Mouse (Mus musculus): ENCODE data around the gene Dera.

Dera gene

DNA sequence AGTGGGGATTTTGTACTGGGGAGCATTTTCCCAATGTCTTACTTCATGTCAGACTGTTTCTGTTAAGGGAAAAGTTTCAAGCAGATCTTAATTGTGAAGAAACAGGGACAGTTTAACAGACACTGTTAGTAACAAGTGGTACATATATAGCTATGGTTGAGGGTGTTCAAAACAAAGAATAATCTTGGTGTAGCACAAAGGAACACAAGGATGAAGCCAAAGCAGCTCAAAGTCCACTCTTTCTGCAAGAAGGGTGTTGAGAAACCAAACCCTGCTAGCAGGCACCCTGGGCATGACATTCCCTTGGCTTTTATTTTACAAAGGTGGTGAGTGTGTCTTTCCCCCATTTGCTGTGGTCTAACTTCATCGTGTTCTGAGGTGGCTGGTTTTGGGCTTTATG is 3.5 kb downstream of the Dera start:
- no peak for DNase-seq (ENCODE audit: low spot score)

DNA sequence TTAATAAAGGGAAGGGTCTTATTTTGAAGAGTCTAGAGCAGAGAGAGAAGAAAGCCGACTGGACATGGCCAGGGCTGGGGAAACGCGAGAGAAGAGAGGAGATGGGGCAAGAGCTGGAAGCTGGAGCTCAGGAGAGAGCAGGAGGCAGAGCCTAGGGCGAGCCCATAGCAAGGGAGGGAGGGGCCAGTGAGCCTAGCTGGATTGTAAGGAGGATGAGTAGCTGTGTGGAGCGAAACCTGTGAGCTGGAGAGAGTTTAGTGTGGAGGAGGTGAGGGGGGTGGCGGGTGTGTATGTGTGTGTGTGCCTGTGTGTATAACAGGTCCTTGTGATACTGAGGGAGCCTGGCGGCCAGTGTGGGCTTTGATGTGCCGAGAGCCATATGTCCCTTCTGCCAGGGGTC is 5.3 kb downstream of the Dera start:
- DNase-seq (ENCODE audit: low spot score) = no peak

DNA sequence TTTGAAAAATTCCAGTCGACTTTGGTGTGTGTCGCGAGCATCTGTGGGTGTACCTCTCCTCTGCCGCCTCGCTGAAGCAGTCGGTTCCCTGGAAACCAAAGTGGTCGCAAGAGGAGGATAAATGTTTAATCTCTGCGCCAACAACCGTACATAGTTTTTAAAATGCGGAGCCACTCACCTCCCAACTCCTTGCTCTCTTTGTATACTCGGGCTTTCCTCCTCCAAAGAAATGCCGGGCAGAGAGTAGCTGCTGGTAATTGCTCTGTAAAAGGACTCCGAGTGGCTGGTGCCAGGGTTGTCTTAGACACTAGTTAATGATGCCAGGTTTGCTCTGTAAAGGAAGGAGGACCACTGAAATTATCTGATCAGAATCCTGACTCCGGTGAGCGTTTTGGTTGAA is 6.6 kb downstream of the Dera start:
- no peak for DNase-seq (ENCODE audit: low spot score)

DNA sequence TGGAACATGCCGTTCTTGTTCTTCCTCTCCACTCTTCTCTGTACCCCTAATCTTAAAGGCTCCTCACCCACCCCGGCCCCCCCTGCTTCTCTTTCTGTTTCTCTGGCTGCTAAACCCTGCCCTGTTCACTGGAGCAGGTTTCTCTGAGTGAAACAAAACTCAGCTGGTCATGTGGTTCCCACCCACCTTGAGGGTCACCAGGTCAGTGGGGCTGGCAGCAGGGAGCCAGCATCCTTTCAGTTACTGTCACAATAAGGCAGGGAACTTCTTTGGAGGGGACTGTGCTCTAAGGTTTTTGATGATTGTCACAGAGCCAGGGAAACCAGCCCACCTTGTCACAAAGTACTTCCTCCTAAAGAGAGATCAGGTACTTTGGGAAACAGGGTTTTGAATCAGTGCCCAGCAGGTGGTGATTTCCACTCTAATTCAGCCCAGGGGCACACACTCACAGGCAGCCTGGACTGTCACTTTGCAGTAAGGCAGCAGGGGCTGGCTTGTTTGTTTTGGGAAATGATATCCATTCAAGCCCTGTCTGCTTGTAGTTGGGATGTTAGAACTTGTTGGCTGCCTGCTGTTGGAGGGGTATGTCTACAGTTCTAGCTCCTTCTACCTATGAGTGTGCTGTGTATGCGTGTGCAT is 10.3 kb downstream of the Dera start:
- DNase-seq (ENCODE audit: low spot score) = no peak

DNA sequence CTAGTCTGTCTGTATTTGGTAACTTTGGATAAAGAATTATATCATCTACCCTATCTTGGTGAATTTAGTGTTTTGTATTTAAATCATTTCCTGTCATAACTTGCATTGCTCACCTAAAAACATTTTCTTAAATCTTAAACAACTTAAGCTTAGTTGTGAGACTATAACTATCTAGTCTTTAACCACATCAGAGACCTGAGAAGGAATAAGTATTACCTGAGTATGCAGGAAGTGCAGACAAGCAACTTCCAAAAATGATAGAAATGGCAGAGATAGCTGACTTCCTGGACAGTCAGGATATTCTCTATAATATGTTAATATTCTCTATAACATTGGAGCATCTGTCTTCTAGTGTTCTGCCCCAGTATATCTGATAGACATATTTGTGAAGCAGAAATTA is 11.8 kb downstream of the Dera start:
- DNase-seq (ENCODE audit: low spot score) = no peak

DNA sequence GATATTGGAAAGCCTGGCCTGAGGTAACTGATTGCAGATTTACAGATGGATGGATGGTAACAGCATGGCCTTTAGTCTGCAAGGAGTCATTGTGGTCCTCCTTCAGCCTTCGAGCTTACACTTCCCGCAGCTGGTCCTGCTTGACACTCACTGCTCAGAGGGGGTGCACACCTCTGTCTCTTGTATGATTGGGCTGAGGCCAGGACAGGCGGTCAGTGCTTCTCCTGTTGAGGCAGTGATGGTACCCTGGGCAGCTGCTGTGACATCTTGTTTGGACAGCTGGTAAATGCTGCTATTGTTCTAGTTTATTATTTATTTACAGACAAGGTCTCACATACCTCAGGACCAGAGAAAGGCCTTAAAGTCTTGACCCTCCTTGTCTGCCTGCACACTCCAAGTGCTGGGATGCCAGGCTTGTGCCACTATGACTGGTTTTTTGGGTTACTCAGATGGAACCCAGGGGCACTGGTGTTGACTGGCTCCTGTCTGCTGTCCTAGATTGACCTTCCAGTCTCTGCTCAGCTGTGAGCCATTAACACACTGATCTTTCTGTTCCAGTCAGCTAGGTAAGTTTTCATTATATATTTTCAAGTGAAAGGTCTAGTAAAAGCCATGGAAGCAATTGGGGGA is 17.4 kb downstream of the Dera start:
- DNase-seq (ENCODE audit: low spot score) = no peak

DNA sequence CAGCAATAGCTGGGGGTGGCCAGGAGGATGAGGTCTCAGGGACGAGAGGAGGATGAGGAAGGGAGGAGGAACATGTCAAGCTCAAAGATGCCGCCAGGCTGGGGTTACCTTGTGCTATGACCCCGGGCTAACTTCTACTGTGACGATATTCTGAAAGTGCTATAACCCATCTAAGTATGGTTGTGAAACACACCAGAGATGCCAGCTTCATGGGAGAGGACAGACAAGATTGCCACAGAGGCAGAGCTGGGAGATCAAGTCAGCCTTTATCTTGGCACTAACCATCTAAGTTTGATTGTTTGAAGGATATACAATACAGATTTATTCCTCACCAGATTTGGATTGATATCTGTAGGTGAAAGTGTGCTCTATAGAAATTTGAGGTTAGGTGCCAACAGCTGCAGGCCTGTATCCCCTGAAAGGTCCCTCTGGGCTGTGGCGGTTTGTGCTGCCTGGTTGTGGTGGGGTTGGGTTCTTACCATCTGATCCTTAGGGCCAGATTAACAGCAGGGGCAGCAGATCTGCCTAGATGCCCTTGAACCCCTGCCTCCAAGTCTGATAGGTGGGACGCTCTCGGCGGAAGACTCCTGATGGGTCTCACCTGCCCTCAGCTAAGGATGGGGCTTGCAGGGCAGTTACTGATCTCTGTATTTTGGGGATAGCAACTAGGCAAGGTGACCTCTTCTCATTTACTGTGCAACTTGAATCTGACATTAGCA is 18.7 kb downstream of the Dera start:
- no peak for DNase-seq (ENCODE audit: low spot score)

DNA sequence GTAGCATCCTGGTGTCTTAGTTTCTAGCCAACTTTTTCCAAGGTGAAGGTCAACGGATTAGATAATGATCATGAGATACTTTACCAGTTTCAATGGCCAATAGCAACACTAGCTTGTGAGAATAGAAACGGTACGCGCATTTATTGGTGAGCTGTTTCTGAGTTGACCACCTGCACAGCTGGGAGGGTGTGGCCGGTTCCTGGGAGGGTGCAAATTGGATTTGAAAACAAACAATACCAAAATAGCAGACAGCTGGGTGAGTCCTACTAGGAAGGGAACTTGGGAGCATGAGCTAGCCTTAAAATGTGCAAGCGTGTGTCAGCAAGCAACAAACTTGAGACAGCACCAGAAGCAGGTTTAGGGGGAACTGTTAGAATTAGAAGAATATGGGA is 19.3 kb downstream of the Dera start:
- no peak for DNase-seq (ENCODE audit: low spot score)

DNA sequence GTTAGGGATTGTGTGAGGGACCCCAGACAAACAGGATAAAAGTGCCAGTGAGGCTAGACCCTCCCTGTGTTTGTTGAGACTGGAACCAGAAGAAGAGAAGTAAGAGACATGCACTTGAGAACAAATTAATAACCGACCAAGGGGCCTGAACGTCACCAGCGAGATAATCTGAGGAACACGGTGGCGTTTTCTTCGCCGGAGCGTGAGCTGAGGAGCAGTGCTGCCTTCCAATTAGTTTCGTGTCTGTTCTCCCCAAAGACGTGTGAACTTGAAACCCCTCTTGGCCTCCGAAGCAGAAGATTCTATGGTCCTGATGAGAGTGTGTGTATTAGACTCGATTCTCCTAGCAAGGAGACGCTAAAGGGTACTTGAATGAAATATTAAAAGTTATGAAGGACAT is 19.8 kb downstream of the Dera start:
- DNase-seq (ENCODE audit: low spot score) = no peak

DNA sequence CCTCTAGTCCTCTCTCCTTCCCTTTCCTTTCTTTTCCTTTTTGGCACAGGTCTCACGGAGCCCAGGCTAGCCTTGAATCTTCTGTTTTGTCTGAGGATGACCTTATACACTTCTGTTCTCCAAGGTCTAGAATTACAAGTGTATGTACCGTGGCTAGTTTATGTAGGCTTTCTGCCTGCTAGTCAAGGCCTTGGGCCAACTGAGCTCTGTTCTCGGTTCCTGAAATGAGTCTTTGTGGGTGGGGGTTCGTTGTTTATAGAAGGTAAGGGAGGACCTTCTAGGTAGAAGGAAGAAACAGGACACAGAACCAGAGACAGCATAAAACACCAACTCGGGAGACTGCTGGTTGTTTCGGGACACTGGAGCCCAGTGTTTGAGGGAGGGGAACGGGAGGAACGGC is 20.8 kb downstream of the Dera start:
- no peak for DNase-seq (ENCODE audit: low spot score)

DNA sequence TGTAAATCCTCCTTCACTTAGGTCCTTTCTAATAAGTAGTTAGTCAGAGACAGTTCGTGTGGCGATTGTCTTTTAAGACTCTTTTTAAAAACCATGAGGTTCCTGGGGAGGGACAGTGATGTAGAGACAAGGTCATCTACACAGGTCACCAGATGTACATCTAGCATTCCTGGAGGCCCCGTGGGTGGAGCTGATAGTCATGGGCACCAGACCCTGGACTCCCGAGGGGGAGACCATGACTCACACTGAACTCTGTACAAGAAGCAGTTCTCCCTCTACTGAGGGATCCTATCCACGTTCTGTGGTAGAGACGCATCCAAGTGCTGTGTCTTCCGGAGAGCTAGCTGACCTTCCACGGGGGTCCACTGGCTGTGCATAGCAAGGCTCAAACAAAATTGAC is 22.6 kb downstream of the Dera start:
- DNase-seq (ENCODE audit: low spot score) = no peak

DNA sequence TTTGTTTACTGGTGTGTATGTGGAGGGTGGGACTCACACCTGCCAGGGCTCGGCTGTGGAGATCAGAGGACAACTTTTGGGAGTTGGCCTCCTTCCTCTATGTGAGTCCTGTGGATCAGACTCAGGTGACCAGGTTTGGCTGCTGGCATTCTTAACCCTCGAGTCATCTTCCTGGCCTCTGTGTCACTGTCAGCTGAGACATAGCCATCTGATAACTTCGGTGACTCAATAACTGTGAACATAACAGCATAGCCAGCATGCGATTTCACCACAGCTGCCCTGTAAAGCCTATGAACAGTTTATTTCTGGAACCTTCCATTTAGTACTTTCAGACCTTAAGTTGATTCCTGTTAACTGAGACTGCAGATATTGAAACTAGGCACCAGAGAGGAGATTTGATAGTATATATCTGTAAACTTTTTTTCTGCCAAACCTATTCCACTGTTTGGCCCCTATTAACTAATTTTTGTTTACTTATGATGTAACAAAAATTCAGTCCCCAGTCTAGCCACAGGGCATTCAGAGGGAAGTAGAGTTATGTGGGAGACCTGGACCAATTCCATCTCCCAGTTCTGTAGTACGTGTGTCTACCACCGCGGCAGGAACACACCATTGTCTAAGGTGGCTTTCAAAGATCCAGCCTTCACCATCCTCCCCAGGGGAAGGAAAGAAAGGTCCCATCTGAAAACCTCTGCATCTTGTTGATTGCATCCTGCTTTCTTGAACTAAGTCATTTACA is 29.7 kb downstream of the Dera start:
- DNase-seq (ENCODE audit: low spot score) = no peak

DNA sequence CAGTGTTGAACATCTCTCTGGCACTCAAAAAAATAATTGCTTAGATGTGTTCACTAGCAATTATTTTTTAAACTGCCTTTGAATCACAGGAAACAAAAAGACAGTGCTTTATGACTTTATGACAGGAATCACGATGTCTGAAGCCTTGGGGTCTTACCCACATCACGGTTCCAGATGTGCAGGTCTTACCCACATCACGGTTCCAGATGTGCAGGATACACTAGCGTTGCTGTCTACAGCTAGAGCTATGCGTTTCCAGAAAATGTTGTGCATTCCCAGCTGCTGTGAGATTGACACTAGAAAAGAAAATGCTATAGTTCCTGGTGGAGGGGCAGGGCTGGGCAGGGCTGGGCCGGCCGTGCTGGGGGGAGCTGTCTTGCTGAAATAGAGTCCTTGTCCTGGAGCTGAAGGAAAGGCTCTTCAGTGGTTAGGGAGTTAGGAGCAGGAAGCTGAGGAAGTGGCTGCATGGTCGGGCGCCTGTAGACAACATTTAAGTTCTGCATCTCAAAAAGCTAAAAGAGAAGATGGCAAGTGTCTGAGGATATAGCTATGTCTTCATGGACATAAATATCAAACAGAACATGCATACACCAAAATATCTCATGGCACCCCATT is 34.7 kb downstream of the Dera start:
- DNase-seq (ENCODE audit: low spot score) = no peak

DNA sequence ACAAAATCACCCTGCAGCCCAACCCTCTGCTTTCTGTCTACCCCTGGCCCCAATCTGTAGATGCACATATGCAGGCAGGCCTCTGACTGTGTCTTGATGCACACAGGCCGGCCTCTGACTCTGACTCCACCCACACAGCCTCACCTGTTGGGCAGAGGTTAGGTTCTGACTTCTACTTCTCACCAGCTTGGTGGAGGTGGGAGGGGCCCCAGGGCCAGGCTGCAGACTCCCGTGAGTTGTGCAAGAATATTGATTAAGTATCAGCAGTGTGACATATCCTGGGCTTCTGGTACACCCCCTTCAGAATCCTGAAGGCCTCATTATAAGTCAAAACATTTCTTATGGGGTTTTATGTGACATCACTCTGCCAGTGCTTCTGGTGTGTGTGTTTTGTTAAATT is 35.3 kb downstream of the Dera start:
- no peak for DNase-seq (ENCODE audit: low spot score)

DNA sequence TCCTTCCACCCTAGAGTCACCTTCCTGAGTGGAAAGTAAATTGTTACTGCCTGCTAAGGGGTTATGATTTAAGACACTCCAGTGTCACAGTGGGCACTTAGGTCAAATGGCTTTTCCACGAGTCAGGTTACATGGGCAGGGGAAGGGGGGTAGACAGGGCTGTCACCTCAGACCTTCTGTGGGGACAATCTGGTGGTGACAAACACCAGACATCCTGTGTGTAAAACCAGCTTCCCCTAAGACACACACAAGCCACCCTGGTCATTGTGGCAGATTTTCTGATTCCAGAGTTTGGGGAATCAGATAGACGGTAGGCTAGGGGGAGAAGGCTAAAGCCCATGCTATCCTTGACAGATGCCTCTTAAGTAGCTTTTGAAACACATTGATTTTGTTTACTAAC is 41.1 kb downstream of the Dera start:
- DNase-seq (ENCODE audit: low spot score) = no peak

DNA sequence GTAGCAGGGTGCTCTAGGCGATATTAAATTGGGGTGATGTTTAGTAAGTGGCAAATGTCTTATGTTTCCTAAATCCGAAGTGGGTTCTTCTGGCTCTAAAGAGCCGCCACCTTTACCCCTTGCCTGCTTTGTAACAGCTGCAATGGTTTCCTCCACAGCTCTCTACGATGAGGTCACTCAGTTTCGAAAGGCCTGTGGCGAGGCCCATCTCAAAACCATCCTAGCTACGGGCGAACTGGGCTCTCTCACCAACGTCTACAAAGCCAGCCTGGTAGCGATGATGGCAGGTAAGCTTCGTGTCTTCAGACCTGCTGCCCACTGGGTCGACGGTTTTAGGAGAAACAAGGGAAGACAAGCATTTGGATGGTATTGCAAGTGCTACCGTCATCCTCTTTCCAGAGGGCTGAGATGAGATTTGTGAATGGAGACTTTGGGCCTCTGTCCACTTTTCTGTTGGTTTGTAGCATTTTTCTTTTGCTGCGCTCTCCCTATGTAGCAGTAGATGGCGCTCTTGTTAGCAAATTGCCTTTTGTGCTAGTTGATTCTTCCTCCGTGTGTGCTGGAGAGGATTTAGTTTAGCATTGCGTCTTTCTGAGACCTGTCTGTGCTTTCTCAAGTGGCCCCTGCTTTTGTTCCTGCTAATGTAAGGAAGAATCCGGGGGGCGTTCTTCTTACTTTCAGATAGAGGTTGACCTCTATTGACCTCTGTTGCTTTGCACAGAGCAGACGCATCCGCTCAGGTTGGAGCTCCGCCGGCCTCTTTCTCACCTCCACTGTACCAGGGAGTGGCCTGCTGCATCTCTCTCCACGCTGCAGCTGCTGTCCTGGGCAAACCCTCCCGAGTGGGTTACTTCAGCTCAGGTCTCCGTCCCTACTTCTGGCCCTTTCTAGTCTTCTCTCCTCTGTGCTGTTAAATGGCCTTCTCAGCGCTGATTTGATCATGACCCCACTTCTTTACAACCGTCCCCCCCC is 42.5 kb downstream of the Dera start:
- no peak for DNase-seq (ENCODE audit: low spot score)

DNA sequence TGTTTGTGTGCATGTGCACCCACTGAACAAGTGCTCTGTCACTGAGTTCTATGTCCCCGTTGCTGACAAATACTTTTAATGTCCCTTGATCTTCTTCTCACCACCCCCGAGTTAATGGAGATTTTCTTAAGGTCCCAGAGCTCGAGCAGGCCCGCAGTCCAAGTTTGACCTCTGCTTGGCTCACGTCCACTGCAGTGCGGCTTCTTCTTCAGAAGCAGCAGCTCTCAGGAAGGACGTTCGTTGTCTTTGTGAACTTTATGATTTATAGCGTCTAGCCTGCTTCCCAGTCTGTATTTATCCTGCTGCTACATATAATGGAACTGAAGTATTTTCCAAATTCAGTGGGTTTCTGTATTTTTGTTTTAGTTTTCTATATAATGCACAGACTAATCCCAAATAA is 44.9 kb downstream of the Dera start:
- no peak for DNase-seq (ENCODE audit: low spot score)

DNA sequence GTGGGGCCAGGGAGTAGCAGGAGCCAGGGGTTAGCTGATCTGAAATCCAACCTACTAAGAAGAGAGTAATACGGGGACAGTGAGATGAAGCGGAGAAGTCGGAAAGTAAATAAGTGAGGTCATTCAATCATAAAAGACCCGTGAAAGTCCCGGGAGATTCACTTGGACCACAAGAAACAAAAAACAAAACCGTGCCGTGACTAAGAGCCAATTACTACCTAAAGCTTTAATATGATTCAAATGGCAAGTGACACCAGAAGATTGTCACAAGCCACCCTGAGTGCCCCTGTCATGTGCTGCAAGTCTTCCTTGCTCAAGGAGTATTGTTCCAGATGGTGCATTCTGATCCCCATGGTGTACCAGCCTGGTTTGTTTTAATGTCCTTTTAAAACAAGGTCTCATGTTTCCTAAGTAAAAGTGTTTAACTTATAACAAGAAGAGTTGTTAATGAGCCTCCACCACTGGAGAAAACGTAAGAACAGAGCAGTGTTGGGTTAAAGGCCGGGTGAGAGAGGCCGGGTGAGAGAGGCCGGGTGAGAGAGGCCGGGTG is 49.2 kb downstream of the Dera start:
- no peak for DNase-seq (ENCODE audit: low spot score)

DNA sequence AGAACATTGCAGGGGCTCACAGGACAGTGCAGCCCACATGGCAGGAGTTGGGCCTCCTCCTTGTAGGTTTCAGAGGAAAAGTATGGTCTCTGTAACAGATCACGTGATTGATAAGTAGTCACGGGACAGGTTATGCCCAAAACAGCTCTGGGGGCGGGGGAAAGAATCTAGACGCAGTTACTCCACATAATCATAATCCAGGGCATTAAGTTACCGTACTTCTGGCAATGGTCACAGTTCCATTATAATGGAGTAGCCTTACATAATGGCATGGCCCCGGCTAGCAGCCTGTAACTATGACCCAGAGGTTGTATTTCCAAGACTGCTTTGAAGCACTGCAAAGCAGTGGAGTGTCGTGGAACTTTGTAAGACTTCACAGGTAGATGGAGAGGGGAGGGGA is 49.8 kb downstream of the Dera start:
- DNase-seq (ENCODE audit: low spot score) = no peak

DNA sequence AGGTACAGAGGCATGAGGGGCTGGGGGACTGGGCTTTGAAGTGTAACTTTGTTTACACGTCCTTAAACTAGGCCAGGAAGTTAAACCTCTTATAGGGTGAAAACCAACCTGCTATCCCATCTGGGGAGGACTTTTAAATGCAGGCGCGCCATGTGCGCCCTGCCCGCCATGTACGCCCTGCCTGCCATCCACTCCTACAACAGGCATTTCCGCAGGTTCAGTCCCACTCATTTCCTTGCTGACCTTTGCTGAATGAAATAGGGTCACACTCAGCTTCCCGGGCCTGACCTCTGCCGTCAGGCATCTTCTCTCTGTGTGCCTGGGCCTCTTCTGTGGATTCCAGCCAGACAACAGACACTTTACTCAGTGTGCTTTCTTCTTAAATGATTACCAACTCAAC is 50.3 kb downstream of the Dera start:
- no peak for DNase-seq (ENCODE audit: low spot score)

DNA sequence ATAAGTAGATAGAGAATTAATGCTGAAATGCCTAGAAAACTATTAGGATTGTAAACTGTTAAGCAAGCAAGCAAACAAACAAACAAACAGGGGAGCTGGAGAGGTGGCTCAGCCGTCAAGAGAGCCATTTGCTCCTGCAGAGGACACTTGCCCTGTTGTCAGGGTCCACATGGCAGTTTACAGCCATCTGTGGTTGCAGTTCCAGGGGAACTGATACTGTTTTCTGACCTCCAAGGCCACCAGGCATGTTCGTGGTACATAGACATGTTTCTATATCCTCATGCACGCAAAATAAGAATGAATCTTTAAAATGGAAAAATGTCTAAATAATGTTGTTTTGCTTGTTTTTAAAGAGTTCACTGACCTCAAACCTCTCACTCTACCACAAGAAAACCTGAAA is 52.0 kb downstream of the Dera start:
- DNase-seq (ENCODE audit: low spot score) = no peak

Data from ovary, postnatal 10 days (tissue).